Mouse (Mus musculus): ENCODE measurements around the gene Piwil4. TPM values are rescaled to one million over a fixed set of nuclear protein-coding genes. Genes with fewer than 3 reads are reported as not detected.

The Piwil4 gene
- 0.13 TPM for polyA plus RNA-seq (2017; shearing (Covaris generic))

GRCm38 (mm10) chr9:14740151-14740924, at the start of gene Piwil4:
Gene Piwil4 (minus strand): TSS chr9:14740733.

DNA sequence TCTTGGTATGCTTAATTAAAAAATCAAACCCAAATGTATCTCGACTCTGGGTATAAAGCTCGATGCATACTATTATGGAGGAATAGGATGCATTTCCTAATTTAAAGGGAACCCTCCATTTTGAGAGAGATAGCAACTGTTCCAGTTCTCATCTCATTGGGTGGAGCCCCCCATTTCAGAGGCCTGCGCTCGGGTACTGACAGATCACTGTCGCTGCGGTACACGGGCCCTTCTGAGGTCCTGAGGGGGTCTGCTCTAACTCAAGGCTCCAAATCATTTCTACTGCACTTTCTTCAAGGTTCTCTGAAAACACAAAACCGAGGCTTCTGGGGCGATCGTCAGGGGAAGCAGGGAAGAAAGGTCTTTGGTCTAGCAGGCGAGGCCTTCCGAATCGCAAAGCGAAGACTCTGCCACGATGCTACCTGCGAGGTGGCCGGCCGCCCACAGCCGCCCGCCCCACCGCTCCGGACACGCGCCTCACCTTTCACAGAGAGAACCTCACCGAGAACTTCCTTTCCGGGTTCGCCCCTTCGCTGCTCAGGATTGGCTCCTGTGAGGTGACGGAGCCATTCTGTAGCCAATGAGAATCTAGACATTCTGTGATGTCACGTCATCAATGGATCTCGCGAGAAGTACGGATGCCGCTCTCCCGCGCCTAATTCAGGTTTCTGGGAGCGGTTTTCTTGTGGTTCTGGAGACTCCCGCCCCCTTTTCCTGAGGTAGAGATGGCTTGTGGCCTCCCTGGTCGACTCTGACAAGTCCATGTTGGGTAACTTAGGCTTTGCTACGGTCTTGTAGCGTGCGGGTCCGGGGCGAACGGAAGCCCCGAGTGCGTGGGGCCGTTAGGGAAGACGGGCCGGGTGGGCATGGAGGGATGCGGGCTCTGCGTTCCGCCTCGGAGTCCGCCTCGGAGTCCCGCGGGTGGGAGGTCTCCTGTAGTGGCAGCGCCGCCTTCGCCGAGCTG, 43.8 kb upstream of the Piwil4 start, which contains the start of the genes Mre11a and Ankrd49:
Gene Mre11a, plus strand, starts transcription at position 616 of the 964 bp plus-strand sequence.
Gene Ankrd49, minus strand, starts transcription at position 818 of the 964 bp plus-strand sequence.

DNA sequence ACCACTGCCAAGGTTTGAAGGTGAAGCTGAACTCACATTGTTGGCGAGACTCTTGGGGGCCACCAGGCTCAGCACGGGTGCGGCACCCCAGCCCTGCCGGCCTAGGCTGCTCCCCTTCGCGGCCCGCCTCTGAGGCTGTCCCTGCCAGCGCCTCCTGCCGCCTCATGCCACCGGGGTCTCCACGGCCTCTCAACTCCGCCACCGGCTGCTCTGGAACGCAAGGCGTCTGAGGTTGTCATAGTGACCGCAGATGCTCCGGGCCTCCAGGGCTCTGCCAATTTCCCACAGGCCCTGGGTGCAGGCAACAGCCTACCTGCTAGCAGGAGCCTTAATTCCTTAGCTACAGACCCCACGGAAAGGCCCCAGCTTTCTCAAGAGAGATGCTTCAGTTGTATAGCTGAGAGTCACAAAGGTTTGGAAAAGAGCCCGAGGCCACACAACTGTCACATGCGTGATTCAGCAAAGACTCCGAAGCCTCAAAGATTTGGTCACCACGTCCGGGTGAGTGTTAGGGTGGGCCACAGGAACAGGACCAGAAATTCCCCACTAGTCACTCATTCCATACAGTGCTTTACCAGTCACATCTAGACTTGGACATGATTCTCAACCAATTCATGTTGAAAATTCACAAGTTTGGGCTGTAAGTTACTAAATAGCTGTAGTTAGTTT, 30.4 kb upstream of the Piwil4 start, which contains the start of gene 1700012B09Rik:
Gene 1700012B09Rik, minus strand, starts transcription at position 228 of the 669 bp plus-strand sequence.

GRCm38 (mm10) chr9:14752001-14752522, 11.5 kb upstream of the Piwil4 start, which contains the start of gene Fut4:
Gene Fut4 (minus strand): TSS chr9:14752393.

Other genes starting within 250 kb of the Piwil4 start
- gene Kdm4d, start 240.3 kb downstream of the Piwil4 start, polyA plus RNA-seq (2017; shearing (Covaris generic)): 1.4 TPM
- 210 TPM for gene Cwc15, start 240.1 kb downstream of the Piwil4 start, polyA plus RNA-seq (2017; shearing (Covaris generic))
- gene Amotl1, start 95.7 kb downstream of the Piwil4 start, polyA plus RNA-seq (2017; shearing (Covaris generic)): 0.15 TPM
- 0.33 TPM for gene Fut4, start 11.7 kb upstream of the Piwil4 start, polyA plus RNA-seq (2017; shearing (Covaris generic))
- gene 1700012B09Rik, start 30.3 kb upstream of the Piwil4 start, polyA plus RNA-seq (2017; shearing (Covaris generic)): not detected
- gene Mre11a, start 43.9 kb upstream of the Piwil4 start, polyA plus RNA-seq (2017; shearing (Covaris generic)): 51.4 TPM
- gene Ankrd49, start 44.1 kb upstream of the Piwil4 start, polyA plus RNA-seq (2017; shearing (Covaris generic)): 27.5 TPM
- gene Gpr83, start 119.5 kb upstream of the Piwil4 start, polyA plus RNA-seq (2017; shearing (Covaris generic)): 136 TPM
- gene Izumo1r, start 163.2 kb upstream of the Piwil4 start, polyA plus RNA-seq (2017; shearing (Covaris generic)): 1,226 TPM